Mouse (Mus musculus) cerebellum, postnatal 14 days (tissue): Measurements from ENCODE around the gene Rab40b.
A peak's percentile ranks its signal among the peaks of the same experiment; 100 is the strongest.

Source experiments
- DNase-seq, 2 experiments: peaks; one replicate each; pipeline ENCODE4 v3.0.0; 2021; ENCODE audit warnings: mixed read lengths in 2 of 2

Rab40b gene

DNA sequence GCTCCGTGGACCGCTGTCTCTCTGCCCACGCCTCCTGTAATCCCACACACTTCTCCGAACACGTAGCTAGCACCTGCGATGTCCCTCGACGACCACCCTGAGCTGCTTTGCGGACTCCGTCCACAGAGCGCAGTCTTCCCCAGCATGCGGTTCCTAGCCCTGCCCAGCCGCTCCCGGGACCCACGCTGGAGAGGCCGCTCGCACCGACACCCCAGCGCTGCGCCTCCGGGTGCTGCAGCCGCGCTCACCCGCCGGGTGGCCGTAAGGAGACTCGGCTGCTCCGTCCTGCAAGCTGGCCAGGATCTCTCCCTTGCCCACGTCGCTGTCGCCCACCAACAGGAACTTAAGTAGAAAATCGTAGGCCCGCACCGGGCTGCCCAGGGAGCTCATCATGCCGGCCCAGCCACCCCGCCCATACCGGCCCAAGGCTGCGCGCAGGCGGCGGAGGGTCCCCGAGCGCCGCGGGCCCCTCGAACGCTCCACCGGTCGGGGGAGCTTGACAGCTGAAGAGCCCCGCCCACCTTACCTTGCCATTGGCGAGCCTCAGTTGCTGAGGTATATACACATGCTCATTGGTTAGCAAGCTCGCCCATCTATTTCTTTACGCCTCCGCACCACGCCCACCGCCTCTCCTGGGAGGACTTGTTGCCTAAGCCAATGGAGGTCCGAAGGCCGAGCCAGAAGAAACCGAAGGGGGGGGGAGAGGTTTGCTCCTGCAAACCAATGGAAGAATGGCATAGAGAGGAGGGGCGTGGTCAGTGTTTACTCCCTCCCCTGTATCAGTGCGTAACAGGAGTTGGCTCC is at the start of gene Rab40b:
Rab40b (minus strand) TSS at position 502 of the 804 bp plus-strand sequence.
- DNase-seq = peak; percentile 88 to 94

DNA sequence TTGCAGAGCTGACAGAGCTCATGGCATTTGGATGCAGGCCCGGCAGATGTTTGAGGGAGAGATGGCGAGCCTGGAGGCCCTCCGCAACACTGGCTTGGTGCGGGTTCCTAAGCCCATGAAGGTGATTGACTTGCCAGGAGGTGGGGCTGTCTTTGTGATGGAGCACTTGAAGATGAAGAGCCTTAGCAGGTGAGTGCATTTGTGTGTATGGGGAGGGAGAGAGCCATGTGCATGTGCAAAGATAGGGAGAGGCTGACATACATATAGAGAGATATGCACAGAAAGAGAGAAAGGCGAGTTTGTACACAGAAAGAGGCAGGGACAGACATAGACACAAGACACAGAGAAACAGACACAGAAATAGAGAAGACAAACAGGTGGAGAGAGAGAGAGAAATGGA is 49.2 kb upstream of the Rab40b start:
- no peak for DNase-seq

DNA sequence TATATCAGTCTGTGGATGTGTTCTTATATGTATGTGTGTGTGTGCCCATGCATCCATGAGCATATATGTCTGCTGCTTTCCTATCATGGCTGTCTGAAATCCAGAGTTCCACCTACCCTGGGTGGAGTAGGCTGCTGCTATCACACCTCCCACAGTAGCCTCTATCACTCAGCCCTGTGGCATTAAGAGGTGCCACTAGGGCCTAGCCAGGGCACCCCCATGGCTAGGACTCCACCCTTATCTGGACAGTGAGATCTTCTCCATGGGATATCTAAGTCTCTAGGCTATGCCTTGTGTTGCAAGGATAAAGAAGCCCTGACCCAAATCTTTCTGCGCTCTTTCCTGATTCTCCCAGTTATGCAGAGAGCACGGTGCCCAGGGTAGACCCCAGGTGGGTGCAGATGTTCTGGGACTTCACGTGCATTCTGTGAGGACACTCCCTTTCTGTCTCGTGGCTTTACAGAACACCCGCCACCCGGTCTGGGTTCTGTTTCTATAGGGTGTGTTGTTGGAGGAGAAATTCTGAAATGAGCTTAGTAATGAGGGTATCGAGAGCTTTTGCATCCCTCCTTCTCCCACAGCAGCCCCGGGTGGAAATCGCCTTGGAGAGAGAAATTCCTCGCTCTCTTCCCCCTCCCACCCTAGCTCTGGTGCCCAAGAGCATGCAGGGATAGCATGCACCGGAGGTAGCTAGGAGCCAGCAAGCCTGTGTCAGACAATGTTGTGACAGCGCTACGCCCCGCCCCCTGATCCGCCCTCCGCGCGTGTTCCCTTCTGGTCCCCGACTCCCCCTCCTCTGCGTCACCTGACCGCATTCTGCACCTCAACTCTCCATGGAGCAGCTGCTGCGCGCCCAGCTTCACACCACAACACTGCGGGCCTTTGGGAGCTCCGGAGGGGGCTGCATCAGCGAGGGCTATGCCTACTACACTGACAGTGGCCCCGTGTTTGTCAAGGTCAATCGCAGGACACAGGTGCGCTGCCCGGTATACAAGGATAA is 46.4 kb upstream of the Rab40b start, which contains the start of gene Fn3k:
Fn3k (plus strand) TSS at position 758 of the 1,000 bp plus-strand sequence.
- DNase-seq = peak; percentile 96 to 97

DNA sequence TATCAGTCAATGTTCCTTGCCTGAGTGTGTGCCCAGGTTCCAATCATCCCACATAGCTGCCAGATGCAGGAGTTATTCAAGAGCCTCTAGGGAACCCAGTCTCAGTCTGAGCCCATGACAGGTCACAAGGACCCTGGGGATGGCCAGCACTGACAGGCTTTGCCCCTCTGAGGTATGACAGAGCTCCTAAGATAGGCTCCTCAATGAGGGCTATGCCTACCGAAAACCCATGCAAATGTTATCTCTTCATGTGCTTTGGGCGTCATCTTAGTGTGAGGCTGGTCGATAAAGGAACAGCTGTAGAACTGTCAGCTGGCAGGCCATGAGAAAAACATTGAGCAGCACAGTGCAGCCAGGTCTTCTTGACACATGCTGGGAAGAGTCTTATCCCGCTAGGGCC is 45.3 kb upstream of the Rab40b start:
- no peak for DNase-seq

DNA sequence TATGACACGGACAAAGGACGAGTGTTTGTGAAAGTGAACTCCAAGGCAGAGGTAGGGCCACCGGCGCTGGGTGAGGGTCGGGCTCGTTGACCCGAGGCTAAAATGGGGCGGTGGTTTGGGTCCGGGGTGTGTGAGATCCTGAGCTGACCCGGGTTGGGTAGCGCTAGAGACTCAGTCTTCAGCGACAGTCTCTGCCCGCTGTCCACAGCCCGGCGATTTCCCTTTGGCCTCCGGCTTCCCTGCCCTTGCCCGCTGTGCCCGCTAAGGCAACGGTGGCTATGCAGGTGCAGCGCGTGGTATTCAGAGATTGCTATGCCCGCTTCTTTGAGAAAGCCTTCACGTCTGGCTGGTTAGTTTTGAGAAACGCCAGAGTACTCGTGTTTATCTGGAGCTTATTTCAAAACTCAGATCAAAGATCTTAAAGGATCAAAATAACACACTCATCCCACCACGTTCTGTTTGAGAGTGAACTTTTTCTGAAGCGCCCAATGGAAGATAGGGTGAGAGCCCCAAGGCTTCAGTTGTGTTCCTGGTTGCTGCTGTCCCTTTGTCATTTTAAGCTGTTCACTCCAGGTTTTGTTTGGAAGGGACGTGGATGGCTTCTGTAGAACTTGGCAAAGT is 33.6 kb upstream of the Rab40b start:
- DNase-seq = no peak

DNA sequence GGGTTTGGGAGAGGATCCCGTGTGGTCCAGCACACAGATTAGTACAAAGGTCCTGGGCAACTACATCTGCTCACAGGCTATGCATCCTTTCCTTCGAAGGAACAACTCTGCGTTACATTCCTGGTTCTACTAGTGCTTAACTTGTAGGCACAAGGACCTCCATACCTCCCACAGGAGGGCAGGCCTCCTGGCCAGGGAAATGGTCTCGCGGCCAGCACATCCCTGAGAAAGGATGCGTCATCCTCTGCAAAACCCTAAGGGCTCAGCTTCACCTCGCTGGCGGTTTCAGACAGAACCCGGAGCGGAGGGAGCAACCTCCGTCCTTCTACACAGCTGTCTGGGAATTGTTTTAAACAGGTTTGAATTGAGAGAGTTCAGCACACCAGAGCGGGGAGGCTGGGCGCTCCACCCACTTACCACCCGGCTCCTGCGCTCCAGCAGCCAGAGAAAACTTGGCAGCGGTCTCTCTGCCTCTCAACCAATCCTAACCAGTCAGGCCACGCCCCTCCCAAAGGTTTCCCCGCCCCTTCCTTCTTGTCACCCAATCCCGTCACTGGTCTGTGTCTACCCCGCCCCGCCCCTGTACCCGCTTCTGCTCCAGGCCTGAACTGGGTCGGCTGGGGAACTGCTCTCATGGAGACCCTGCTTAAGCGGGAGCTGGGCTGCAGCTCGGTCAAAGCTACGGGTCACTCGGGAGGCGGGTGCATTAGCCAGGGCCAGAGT is 32.9 kb upstream of the Rab40b start, which contains the start of gene Fn3krp:
Fn3krp (plus strand) TSS at position 572 of the 723 bp plus-strand sequence.
- peak; percentile 100 for DNase-seq

DNA sequence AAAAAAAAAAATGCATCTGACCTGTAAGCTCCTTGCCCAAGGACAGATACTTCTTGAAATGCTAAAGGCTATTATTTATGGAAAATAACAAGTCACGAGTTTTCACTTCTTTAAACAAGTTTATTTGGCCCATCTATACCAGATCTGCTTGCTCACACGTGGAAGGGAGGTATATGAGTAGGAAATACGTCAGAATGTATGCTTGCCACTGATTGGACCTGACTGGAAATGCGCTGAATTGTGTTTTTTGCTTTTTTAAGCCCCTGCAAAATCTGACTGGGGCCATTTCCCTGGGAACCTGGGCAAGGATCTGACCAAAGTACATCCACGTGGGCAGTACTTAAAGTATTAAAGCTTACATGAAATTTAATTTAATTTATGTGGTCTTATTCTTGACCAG is 32.3 kb upstream of the Rab40b start:
- DNase-seq = no peak

DNA sequence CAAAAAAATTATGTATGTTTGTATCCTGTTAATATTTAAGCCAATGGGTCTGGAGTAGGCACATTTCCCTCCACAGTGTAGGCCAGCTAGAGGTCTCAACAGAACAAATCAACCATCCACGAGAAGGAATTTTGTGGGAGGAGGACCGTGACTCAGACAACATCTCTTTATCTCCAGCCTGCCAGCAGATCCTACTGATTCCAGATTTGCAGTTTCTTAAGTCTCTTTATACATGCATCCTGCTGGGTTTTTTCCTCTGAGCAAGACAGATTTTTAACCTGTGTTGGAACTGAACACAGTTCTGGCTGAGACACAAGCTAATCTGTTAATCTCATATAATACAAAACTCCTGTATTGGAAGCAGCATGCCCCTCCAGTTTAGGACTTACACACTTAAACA is 30.9 kb upstream of the Rab40b start:
- no peak for DNase-seq

DNA sequence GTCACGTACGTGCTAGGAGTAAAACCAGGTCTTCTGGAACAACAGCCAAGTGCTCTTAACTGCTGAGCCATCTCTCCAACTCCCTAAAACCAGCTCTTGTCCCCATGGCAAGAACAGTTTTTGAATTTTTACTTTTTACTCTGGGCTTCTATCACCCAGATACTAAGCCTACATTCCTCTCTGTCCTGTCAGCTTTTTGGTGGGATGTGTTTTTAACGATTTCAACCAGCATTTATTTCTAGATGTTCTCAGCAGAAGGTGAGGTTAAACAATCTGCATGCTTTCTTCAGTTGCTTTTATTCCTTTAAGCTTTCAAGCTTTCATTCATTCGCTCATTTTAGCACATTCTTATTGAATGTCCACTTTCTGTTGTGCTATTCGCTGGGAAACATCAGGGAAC is 29.9 kb upstream of the Rab40b start:
- DNase-seq = no peak

DNA sequence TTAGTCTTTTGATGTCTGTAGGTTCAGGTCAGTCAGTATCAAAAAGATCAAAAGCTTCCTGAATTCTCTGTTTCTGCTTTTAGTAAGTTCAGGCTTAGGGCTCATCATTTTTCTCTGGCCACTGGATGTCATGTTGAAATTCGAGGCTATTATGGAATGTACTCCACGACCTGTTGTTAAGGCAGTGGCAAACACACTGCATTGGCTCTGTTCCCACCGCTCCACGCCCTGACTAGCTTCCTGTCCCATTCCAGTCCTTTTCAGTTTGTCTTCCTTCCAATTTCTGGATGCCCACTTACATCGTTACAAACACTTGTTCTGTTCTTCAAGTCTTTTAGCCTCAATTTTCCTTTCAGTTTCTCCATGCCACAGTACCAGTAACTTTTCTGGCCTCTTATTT is 27.3 kb upstream of the Rab40b start:
- no peak for DNase-seq

DNA sequence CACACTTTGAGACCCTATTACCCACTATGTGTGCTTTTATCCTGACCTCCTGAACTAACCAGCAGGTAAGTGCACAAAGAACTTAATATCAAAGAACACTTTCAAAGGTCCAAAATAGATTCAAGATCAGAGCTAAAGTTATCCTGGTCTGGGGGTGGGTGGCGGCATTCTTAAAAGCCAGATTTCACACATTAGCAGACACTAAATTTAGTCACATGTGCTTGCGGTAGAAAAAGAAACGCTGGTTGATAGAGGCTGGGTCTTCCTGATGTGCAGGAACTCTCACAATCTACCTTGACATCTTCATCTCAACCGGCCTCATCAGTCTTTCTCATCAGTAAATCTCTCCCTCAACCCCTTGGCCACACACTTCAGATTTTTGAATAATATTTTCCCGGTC is 26.7 kb upstream of the Rab40b start:
- no peak for DNase-seq

DNA sequence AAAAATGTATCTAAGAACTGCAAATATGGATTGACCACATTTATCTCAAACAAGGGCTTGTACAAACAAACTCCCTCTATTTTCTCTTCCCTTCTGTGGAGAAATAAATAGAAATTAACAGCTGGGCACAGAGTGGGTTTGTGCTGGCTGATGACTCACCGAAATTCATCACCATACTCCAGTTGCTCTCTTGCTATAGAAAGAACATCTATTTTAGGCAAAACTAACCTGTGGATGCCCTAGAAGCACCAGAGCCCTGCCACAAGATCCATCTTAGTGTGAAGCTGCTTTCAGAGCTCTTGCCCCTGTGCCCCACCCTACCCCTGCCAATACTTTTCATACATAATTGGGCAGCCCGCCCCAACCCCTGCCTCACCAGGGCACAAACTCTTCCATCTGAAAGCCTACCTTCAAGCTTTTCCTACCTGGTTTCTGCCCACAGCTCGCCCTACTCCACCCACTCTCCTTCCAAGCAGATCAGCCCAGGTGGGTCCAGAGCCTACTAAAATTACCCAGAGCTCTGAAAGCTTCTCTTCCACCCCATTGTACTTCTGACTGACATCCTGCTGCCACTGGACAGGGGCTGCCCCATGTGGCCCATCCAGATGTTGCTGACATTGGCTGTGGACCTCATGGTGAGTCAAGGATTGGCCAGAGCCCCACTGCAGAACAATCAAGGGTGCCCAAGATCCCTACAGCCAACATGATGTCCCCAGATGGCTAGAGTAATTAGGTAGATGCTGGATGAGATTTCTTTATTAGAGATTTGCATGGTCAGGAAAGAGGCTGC is 19.5 kb upstream of the Rab40b start:
- no peak for DNase-seq

DNA sequence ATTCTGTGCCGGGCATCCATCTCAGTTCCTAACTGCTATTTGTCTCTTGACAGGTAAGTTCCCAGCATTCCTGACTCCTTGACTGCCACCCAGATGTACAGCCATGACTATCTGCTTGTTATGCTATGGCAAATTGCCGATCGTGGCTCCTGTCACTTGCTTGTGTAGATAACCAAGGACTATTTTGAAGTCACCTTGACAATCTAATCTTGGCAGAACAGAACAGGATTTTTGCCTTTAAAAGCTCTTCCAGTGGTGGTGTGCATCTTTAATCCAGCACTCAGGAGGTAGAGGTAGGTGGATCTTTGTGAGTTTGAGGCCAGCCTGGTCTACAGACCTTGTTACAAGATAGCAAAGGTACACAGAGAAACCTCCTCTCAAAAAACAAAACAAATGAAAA is 4.4 kb upstream of the Rab40b start:
- no peak for DNase-seq

DNA sequence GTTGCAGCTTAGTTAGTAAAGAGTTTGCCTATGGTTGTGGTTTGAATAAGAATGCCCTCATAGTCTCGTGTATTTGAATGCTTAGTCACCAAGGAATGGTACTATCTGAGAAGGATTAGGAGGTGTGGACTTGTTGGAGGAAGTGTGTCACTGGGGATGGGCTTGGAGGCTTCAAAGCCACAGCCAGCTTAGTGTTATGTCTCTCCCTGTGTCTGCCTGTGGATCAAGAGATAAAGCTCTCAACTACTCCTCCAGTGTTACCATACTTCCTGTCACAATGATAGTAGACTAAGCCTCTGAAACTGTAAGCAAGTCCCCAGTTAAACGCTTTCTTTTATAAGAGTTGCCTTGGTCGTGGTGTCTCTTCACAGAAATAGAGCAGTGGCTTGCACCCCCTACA is 2.7 kb upstream of the Rab40b start:
- DNase-seq = no peak

DNA sequence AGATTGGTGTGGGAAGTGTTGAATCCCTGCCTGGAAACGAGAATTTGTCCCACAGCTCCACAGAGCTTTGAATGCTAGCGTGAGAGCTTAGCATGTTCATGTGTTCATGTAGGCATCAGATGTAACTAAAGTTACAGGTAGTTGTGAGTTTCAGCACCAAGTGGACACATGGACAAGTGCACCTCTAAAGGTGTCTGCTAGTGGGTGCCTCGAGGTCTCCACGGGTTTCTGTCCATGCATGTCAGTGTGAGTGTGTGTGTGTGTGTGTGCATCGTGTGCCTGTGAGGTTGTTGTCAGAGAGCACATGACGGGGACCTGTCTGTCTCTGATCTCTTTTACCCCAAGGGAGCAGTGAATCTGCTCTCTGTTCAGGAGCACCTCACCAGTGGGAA is 499 bp upstream of the Rab40b start:
- no peak for DNase-seq

DNA sequence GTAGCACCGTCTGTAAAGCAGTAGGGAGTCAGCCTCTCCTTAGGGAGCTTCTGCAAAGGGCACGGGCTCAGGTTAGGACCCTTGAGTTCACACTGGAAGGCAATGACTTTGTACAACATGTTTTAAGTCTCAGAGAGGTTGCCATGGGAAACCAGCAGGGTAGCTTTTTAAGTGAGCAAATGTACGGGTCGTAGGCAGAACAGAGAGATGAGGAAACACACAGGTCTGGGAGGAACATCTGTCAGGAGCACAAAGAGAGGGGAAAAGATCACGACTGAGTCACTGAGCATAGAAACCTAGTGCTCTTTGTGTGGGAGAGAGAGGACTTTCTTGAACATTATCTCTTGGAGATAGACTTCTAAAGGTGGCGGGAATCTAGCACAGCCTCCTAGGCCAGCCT is 7.8 kb downstream of the Rab40b start:
- DNase-seq = no peak

DNA sequence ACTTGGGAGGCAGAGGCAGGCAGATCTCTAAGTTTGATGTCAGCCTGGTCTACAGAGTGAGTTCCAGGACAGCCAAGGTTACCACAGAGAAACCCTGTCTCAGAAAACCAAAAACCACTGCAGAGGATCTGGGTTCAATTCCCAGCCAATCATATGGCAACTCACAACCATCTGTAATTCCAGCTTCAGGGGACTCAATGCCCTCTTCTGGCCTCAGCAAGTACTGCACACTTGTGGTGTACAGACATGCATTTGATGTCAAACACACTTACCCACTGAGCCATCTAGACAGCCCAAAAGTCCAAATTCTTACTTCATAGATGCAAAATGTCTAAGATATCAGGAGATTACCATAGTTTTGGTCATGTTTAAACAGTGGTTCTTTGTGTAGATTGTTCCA is 9.4 kb downstream of the Rab40b start:
- no peak for DNase-seq

DNA sequence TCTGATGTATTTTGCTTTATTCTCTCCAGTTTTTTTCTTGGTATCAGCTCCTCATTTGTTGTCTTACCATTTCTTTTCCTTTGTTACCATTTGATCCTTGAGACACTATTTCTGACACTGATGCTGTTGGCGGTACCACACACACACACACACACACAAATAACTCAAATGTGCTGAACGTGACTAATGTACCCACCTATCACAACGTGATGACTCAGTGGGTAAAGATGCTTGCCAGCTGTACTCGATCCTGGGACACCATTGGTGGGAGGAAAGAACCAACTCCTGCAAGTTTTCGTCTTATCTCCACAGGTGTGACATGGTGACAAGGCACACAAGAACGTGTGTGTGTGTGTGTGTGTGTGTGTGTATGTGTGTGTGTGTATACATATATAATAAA is 14.7 kb downstream of the Rab40b start:
- no peak for DNase-seq

DNA sequence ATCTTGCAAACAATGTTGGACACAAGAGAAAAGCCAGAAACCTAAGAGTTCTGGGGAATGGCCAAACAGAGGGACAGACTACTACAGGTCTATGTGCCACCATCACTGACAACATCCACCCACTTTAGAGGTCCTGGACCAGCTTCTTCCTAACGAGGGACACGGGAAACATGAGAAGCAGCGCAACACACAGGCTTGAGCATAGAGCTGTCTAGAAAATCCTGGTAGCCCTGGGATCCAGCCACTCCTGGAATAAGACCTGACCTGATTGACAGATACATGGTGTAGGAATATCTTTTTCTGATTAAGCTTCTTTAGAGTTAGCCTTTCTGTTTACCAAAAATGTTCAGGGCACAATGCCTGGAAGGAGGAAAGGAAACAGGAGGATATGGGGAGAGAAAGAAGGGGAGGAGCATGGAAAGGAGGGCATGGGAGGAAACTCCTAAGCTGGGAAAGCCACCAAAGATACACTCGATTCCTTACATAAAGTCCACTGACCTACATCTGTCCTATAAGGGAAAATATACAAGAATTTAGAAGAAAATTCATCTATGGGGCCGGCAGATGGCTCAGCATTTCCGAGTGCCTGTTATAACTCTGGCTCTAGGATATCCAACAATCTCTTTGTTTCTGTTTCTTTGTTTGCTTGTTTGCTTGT is 17.6 kb downstream of the Rab40b start:
- DNase-seq = no peak

DNA sequence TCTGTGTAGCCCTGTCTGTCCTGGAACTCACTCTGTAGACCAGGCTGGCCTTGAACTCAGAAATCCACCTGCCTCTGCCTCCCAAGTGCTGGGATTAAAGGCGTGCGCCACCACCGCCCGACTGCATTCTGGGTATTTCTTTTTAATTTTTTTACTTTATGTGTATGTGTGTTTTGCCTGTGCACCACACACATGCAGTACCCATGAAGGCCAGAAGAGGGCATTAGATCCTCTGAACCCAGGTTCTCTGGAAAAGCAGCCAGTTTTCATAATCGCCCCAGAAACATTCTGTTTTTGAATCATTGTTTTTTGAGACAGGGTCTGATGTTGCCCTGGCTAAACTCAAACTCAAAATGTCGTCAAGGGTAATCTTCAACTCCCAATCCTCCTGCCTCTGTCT is 18.4 kb downstream of the Rab40b start:
- DNase-seq = peak; percentile 55 to 79

DNA sequence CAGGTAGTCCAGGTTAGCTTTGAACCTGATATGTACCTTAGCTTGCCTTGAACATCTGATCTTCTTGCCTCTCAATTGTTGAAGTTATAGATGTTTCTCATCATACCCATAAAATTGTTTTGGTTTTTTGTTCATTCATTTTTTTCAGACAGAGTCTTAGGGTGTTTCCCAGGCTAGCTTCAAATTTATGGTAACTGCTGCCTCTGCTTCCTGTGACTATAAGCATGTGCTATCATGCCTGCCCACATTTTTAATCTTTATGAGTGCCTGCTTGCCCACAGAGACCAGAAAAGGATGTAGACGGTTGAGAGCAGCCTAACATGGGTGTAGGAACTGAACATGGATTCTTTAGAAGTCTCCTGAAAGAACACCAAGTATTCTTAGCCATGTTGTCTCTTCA is 19.3 kb downstream of the Rab40b start:
- no peak for DNase-seq
